Mouse (Mus musculus) CD4-positive, CD25-positive, alpha-beta regulatory T cell, adult 2 months (primary cell): Measurements from ENCODE around the gene Spsb4.
A peak's percentile ranks its signal among the peaks of the same experiment; 100 is the strongest.

Source experiments
- DNase-seq: peaks from one replicate; pipeline ENCODE4 v3.0.0-alpha.2; 2012; ENCODE audit warnings: low read depth, low spot score

The Spsb4 gene

GRCm38 (mm10) chr9:96954063-96954809, 64.4 kb downstream of the Spsb4 start:
- no peak for DNase-seq

DNA sequence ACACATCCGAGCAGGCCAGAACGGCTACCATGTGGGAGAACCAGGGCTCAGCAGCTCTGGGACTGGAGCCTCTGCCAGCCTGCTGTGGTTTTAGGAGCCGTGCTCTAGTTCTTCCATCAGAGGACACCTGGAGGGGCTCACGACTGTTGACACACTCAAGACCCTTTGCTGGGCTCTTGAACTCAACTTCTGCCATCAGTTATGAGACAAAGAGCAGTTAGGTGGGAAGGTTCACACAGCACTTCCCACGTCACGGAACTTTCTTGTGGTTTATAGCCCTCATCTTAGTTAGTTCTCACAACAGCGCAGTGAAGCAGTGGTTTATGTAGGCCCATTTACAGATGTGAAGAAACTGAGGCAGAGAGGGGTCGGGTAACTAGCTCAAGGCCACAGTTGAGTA, 65.2 kb downstream of the Spsb4 start:
- peak; percentile 70 for DNase-seq

DNA sequence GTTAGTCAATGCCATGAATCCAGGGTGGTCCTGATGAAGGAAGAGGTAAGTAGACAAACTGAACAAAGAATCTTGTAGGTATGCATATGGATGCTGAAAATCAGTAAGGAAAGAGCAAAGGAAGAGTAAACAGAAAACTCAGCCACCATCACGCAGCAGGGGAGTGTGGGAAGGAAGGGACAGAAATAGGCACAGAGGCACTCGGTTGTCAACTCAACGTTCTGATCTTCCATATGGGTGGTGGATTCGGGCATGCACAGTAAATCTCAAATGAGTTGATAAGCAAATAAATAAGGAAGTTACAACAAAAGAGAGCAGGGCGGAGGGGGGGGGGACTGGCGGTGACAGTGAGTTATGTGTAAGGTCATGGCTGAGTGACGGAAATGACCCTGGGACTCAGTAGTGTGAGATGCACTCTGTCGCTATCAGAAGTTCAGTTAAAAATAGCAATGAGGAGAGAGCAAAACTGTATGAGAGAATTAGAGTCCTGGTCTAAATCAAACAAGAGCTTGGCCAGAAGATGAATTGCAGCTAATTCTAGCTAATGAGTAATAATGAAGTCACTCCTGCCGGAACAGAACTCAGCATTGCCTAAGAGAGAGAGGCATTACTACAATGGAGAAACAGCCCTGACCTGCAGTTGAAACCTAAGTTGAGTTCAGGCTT, 66.2 kb downstream of the Spsb4 start:
- peak; percentile 43 for DNase-seq

- DNase-seq = no peak
Observed at GRCm38 (mm10) chr9:96949551-96949950, 69.1 kb downstream of the Spsb4 start.

- DNase-seq = no peak
Observed at GRCm38 (mm10) chr9:96948546-96948945, 70.1 kb downstream of the Spsb4 start.

GRCm38 (mm10) chr9:96947171-96947570, 71.5 kb downstream of the Spsb4 start:
- DNase-seq = no peak

DNA sequence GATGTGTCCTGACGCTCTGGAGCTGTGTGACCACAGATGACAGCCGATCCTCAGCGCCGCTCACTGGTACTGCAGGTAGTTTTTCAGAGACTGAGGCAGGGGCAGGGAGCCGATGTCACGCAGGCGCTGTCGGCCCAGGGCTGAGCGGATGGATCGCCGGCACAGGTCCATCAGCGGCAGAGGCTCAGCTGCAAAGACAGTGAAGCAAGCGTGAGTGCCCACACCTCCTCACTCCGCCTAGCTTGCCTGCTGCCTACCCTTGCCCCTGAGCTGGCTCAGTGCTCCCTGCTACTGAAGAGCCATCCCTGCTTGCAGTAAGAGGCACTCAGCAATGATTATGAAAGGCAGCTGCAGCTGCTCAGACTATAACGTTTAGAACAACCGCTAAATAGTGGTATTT, 74.1 kb downstream of the Spsb4 start:
- no peak for DNase-seq

DNA sequence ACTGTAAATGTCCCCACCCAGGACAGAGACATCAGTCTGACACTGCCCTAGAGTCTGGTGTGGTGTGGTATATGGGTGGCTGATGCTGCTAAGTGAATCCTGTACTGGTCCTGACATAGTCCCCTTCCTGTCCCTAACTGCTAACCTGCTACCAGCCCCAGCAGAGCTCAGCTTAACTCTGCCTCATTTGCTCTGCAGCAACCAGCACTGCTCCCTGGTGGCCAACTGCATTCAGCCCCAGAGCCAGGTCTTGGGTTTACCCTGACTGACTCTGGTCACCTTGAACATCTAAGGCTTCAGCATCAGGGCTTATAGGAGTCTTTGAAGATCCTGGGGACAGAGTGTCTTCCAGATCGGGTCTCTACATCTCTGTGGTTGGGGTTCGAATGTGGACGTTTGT, 75.7 kb downstream of the Spsb4 start:
- peak; percentile 78 for DNase-seq

DNA sequence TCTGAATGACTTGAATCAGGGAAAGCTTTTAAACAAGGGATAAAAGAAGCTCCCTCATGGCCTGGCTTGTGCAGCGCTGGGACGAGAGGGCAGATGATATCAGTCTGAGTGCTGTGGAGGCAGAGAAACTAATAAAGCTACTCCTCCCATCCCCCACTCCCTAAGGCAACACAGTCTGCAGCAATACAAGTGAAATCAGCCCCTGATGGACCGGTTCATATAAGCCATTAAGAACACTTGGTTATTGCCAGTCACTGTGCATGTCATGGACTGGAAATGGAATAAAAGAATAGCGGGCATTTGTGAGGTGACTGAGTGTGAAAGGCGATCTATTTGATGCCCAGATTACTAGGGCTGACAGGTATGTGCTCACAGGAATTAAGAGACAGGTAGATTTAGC, 79.8 kb downstream of the Spsb4 start:
- DNase-seq = no peak

DNA sequence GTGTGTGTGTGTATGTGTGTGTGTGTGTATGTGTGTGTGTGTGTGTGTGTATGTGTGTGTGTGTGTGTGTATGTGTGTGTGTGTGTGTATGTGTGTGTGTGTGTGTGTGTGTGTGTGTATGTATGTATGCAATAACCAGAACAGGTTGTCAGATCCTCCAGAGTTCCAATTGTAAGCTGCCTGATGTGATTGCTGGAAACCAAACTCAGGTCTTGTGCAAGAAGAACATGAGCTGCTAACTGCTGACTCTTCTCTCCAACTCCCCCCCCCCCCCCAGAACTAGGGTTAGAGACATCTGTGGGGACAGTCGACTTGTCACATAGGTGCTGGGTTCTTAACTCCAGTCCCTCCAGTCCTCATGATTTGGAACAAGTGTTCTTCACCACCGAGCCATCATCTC, 82.2 kb downstream of the Spsb4 start:
- peak; percentile 49 for DNase-seq

DNA sequence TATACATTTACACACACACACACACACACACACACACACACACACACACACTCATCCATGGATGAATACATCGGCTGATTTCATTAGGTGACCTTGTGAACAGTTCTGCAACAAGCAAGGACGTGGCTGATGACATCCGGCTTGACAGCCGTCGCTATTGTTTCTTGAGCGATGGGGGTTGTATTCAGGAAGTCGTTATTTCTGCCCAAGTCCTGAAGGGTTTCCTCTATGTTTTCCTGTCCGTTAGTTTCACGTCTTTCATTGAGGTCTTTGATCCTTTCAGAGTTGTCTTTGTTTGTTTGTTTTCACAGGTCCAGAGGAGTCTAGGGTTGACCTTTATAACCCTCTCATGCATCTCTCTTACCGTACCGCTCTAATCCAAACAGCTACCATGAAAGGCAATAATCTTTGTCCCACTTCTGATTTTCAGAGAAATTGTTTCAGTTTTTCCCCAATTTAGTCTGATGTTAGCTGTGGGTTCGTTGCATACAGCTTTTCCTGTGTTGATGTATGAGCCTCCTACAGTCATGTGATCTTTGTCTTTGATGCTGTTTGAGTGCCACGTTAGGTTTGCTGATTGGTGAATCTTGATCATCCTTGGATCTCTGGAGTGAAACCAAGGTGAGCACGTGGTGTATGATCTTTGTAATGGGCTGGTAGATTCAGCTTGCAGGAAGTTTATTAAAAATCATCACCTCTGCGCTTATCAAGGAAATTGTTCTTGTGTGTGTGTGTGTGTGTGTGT, 82.9 kb downstream of the Spsb4 start:
- DNase-seq = peak; percentile 91

DNA sequence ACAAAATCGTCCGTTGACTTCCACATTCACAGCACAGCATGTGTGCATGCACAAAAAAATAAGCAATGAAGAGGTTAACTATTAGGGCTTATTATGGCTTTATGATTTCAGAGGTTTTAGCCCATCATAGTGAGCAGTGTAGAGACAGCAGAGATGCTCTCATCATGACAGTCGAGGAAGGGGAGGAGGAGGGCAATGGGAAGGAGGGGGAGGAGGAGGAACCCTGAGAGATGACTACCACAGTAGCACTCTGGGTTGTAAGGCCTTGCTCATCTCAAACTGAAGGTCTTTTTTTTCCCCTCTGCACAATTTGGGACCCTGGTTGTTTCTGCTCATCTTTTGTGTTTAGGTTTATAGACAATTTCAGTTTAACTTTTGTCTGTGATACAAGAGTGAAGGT, 83.8 kb downstream of the Spsb4 start:
- no peak for DNase-seq

- DNase-seq = no peak
Observed at GRCm38 (mm10) chr9:96932751-96933150, 85.9 kb downstream of the Spsb4 start.

DNA sequence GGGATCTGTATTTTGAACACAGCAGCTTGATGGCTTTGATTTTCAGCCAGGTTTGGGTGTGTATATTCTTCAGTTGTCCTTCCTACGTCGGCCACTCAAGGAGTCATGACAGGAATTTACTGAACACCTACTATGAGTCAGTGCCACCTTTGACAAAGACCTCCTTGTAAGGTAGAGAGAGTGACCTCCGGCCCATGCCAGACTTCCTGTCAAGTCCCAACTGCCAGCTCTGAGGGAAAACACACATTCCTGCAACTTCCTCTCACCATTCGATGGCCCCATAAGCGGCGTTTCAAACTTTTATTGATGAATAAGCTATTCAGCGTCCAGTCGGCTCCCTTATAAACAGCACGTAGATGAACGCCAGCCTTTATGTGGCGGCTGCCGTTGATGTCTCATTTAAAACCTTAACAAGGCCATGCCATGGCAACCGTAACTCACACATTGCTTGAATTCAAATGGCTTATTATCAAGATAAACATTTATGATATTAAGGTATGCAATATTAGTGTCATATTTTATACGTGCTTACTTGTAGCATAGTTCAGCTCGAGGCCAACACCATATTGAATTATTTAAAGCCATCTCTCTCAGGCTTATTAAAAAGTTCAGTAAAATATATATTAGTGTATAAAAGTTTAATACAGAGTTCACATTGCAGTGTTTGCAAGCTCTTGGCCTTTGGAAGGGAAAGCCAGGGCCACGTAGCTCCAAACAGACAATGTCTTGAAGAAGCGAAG, 94.9 kb downstream of the Spsb4 start:
- no peak for DNase-seq

- no peak for DNase-seq
Observed at GRCm38 (mm10) chr9:96923119-96923518, 95.5 kb downstream of the Spsb4 start.

DNA sequence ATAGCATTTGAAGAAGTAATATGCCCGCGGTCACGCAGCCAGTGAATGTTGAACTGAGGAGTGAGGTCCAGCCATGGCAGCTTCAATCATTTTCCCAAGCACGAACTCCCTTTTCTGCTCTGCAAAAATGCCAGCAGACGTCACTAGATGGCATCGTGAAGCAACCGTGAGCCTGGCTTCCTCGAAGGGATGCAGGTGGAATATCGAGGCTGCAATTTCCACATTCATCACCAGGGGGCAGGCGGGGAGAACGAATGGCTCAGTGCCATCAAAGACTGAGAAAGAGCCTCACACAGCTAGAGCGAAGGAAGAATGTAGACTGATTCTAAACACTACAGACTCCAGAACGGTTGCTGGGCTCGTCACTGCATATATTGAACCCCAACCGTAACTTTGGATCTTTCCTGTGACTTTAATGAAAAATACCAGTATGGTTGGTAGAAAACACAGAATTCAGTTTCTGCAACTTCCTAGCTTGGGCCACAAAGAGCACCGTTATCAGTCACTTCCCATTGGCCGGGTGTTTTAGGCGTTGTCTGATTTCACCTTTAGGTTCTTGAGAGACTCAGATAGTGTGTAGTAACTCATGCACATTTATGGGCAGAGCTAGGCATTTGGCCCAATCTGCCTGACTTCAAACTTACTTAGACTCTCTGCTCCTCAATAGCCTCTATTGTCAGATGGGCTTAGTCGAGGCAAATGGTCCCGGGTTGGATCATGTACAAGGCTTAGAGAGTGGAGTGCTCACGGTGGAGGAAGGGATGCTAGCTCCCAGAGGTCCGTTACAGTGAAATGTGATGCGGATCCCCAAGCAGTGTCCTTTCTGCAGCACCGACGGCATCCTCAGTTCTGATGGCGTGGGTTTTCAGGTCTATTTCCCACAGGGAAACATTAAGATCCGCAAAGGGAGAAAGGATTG, 101.8 kb downstream of the Spsb4 start:
- DNase-seq = peak; percentile 96

- DNase-seq = no peak
Observed at GRCm38 (mm10) chr9:96916076-96916475, 102.6 kb downstream of the Spsb4 start.

DNA sequence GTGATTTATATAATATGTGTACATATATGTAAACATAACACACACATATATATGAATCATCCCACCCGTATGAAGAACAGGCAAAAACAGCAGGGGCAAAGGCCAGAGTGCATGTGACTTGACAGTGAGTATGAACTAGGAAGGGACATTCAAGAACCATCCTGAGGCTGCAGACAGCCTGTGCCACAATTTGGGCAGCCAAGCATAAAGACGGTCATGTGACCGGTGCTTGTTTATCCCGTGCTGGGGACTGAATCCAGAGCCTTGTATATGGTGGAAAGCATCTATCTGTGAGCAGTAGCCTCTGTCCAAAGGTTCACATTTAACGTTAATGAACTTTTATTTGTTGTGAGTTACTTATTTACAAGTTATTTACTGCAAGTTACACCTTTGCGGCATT, 103.8 kb downstream of the Spsb4 start:
- DNase-seq = no peak

DNA sequence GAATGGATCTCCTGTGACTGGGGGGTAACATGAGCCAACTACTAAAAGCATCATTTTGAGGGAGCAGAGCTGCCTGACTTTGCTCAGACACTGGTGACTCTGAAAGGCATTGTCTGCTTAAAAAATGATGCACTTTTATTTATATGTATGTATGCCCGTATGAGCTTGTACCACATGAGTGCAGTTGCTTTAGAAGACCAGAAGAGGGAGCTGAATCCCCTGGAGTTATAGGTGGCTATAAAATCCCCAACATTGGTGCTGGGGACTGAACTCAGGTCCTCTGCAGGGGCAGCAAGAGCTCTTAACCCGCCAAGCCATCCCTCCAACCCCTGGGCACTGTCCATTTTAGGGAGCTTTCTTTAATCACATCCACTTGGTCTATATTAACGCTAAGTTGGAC, 104.6 kb downstream of the Spsb4 start:
- DNase-seq = no peak

DNA sequence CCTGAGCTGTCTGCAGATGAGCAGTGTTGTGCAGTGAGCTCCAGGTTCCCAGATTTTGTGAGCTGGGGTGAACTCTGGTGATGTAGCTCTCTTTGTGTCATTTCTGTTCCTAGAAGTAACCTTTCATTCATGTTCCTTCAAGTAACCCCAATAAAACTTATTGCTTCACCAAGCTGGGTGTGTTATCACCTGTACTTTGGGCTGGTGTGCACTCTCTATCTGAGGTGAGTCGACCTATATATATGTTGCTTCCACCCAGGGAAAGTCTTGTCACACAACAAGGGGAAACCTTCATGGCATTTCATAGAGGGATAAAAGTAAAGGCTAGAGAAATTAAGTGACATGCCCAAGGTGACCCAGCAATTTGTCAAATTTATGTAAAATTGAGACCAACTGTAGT, 109.1 kb downstream of the Spsb4 start:
- no peak for DNase-seq

DNA sequence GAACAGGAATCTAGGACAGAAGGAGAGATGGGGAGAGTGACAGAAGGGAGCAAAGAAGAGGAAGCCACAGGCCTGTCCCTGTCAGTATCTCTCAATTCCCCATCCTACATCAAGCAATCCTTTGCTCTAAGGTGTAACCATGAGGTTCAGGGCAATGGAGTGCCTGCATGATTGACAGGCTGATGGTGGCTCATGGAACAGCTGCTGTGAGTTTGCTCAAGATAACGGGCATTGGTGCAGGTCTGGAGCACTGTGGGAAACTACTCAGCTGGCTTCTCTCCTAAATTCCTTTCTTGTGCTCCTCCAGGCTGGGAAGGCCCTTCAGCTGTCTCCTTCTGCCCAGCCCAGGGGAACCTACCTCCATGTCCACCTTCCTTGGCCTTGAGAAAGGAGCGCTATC, 109.9 kb downstream of the Spsb4 start:
- no peak for DNase-seq
